Mouse (Mus musculus) forebrain, postnatal 0 days (tissue): ENCODE data around the gene Arhgap23. TPM values are rescaled to one million over a fixed set of nuclear protein-coding genes. Genes with fewer than 3 reads are reported as not detected.

ENCODE experiments used
- ATAC-seq: fragments of 200-750 bp; cut with Nextera tagmentation; 2 replicates; pipeline ENCODE4 v1.8.0; 2017; ENCODE audit warnings: mild to moderate bottlenecking, moderate library complexity
- DNase-seq: peaks from one replicate; pipeline ENCODE4 v3.0.0-alpha.2; 2015
- H3K27ac ChIP-seq: fragments of 300-500 bp; sonication (generic); 2 replicates; pipeline ENCODE4 v1.5.1; 2014; ENCODE audit warnings: low read depth, mild to moderate bottlenecking, antibody characterized with exemption, low read length, moderate library complexity, mixed read lengths
- H3K27me3 ChIP-seq: fragments of 300-500 bp; sonication (generic); 2 replicates; pipeline ENCODE4 v1.6.1; 2014; ENCODE audit warnings: mild to moderate bottlenecking, low read length, mixed read lengths; ENCODE audit not compliant: insufficient read depth
- H3K36me3 ChIP-seq: fragments of 300-500 bp; sonication (generic); 2 replicates; pipeline ENCODE4 v1.6.1; 2014; ENCODE audit warnings: mild to moderate bottlenecking, moderate library complexity; ENCODE audit not compliant: insufficient read depth
- H3K4me1 ChIP-seq: fragments of 300-500 bp; sonication (generic); 2 replicates; pipeline ENCODE4 v1.6.1; 2014; ENCODE audit warnings: antibody characterized with exemption; ENCODE audit not compliant: insufficient read depth
- H3K4me2 ChIP-seq: fragments of 300-500 bp; sonication (generic); 2 replicates; pipeline ENCODE4 v1.6.1; 2014; ENCODE audit warnings: low read depth, mild to moderate bottlenecking, moderate library complexity
- H3K4me3 ChIP-seq: fragments of 300-500 bp; sonication (generic); 2 replicates; pipeline ENCODE4 v1.5.1; 2014; ENCODE audit warnings: low read depth, low read length, mixed read lengths
- H3K9ac ChIP-seq: fragments of 300-500 bp; sonication (generic); 2 replicates; pipeline ENCODE4 v1.6.1; 2014; ENCODE audit warnings: mild to moderate bottlenecking
- H3K9me3 ChIP-seq: fragments of 300-500 bp; sonication (generic); 2 replicates; pipeline ENCODE4 v1.6.1; 2016; ENCODE audit warnings: low read length
- CTCF ChIP-seq: sonication (generic); IDR thresholded peaks from 2 replicates; pipeline ENCODE4 v1.5.1; 2016; ENCODE audit warnings: antibody characterized with exemption, control low read depth, low read depth
- WGBS: fragments of 180-500 bp; shearing (Covaris S2); extraction: QIAGEN DNeasy Blood & Tissue Kit; methylation state at CpG from one replicate; pipeline ENCODE4 v1.1.7; 2014; 5-methylcytosine and 5-hydroxymethylcytosine counted together
- polyA plus RNA-seq: library from polyadenylated mRNA; unstranded; fragments of >200 nt; fragmentation: Nextera tagmentation; extraction: Ambion mirVana; gene quantifications from 2 replicates; pipeline ENCODE4 v1.2.1, GENCODE M21; 2015
- total RNA-seq: library from RNA; depleted of rRNA; stranded (reverse); fragments of >200 nt; gene quantifications from 2 replicates; pipeline ENCODE4 v1.2.3, GENCODE M21; 2014

Gene Arhgap23
- total and polyA plus RNA-seq, 2 experiments from 2014 or later, result 10.2 to 52.9 TPM

- H3K36me3 ChIP-seq, result peaks cover 10% of the 10 kb centered on the region
- peak; percentile 51 for DNase-seq
- H3K9ac ChIP-seq, result no peak overlapping the region
- peaks cover 3% of the 10 kb centered on the region; the same call in 1 of the 2 replicates for H3K27me3 ChIP-seq
- no peak for ATAC-seq
- no peak overlapping the region for H3K27ac ChIP-seq
- no peak for TF ChIP-seq CTCF
- no peak overlapping the region for H3K4me3 ChIP-seq
- H3K9me3 ChIP-seq, result no peaks in the 10 kb centered on the region
- WGBS, result 32% methylated on average over 15 of the region's 15 CpGs
- H3K4me2 ChIP-seq, result peak overlapping the region; percentile 45; the same call in 1 of the 2 replicates
- H3K4me1 ChIP-seq, result 0 out of 2 replicates have a peak, but pooled peaks cover 6% of the 10 kb centered on the region
Measured at GRCm38 (mm10) chr11:97441036-97441657, 25.8 kb downstream of the Arhgap23 start.

- H3K36me3 ChIP-seq, result peaks cover 10% of the 10 kb centered on the region
- DNase-seq, result no peak
- H3K27ac ChIP-seq, result no peak overlapping the region
- 8% methylated on average over 3 of the region's 3 CpGs for WGBS
- H3K4me2 ChIP-seq, result no peak overlapping the region
- no peak for ATAC-seq
- H3K9me3 ChIP-seq, result no peaks in the 10 kb centered on the region
- H3K9ac ChIP-seq, result no peak overlapping the region
- H3K4me3 ChIP-seq, result no peak overlapping the region
- H3K4me1 ChIP-seq, result 0 out of 2 replicates have a peak, but pooled peaks cover 6% of the 10 kb centered on the region
- H3K27me3 ChIP-seq, result peaks cover 3% of the 10 kb centered on the region; the same call in 1 of the 2 replicates
- TF ChIP-seq CTCF, result no peak
Measured at GRCm38 (mm10) chr11:97441658-97442125, 26.4 kb downstream of the Arhgap23 start.

GRCm38 (mm10) chr11:97442891-97443675 lies 27.8 kb downstream of the Arhgap23 start:
- Histone ChIP-seq H3K9me3 (no peaks in the 10 kb centered on the region), H3K4me2 (no peak overlapping the region), H3K4me3 (no peak overlapping the region), H3K27ac (no peak overlapping the region), H3K4me1 (0 out of 2 replicates have a peak, but pooled peaks cover 6% of the 10 kb centered on the region), H3K36me3 (peaks cover 10% of the 10 kb centered on the region; the same call in 1 of the 2 replicates), H3K9ac (no peak overlapping the region), H3K27me3 (peaks cover 3% of the 10 kb centered on the region; the same call in 1 of the 2 replicates)
- DNase-seq (no peak), ATAC-seq (no peak)
- no peak for TF ChIP-seq CTCF
- WGBS, result 88% methylated on average over 11 of the region's 11 CpGs

GRCm38 (mm10) chr11:97445596-97445995 lies 30.3 kb downstream of the Arhgap23 start:
- Histone ChIP-seq H3K36me3 (peaks cover 16% of the 10 kb centered on the region; the same call in 1 of the 2 replicates), H3K9me3 (no peaks in the 10 kb centered on the region), H3K4me3 (no peak overlapping the region), H3K9ac (no peak overlapping the region), H3K27ac (no peak overlapping the region), H3K4me1 (peaks cover 12% of the 10 kb centered on the region), H3K4me2 (no peak overlapping the region), H3K27me3 (no peaks in the 10 kb centered on the region)
- ATAC-seq, result no peak
- DNase-seq, result no peak
- 65% methylated on average over 6 of the region's 6 CpGs for WGBS
- no peak for TF ChIP-seq CTCF

- Histone ChIP-seq H3K4me3 (no peak overlapping the region), H3K27ac (no peak overlapping the region), H3K4me1 (peaks cover 14% of the 10 kb centered on the region), H3K9me3 (no peaks in the 10 kb centered on the region), H3K4me2 (no peak overlapping the region), H3K36me3 (peaks cover 16% of the 10 kb centered on the region; the same call in 1 of the 2 replicates), H3K27me3 (no peaks in the 10 kb centered on the region), H3K9ac (no peak overlapping the region)
- ATAC-seq (no peak), DNase-seq (no peak)
- no peak for TF ChIP-seq CTCF
- WGBS, result 71% methylated on average over 4 of the region's 4 CpGs
Measured at GRCm38 (mm10) chr11:97445999-97446511, 30.7 kb downstream of the Arhgap23 start.

GRCm38 (mm10) chr11:97447979-97448378 lies 32.6 kb downstream of the Arhgap23 start:
- Histone ChIP-seq H3K27ac (no peak overlapping the region), H3K36me3 (peaks cover 28% of the 10 kb centered on the region), H3K4me1 (peaks cover 11% of the 10 kb centered on the region), H3K4me2 (no peak overlapping the region), H3K9ac (no peak overlapping the region), H3K9me3 (no peaks in the 10 kb centered on the region), H3K27me3 (no peaks in the 10 kb centered on the region), H3K4me3 (no peak overlapping the region)
- 81% methylated on average over 7 of the region's 7 CpGs for WGBS
- no peak for TF ChIP-seq CTCF
- ATAC-seq (no peak), DNase-seq (no peak)
